In genomic region chr1:29405807-29406206, GRCm38 (mm10) we compare ENCODE assay signal across 16 mouse cellular contexts.
DNase-seq lines count a peak whose midpoint lies in the region; ATAC-seq lines count a peak whose summit lies in the region.
"Had no signal": no experiment of that assay in that cellular context is flagged by ENCODE, and none has a peak within 500 bp of the region (broad histone marks: within the 10 kb centered on the region; RNA-seq: fewer than 3 reads in every experiment).

No protein-coding gene starts in this region.

- no peak overlapping the region for H3K4me3 ChIP-seq in forebrain, embryonic 14.5 days (ENCODE audit: low read depth, low read length)
- H3K4me3 ChIP-seq in forebrain, embryonic 10.5 days: no peak overlapping the region
- H3K4me3 ChIP-seq in neural tube, embryonic 14.5 days (ENCODE audit: low read depth, low read length): no peak overlapping the region
- H3K4me3 ChIP-seq: gastrocnemius, adult 2 months; hindbrain, embryonic 13.5 days; liver, embryonic 12.5 days had no signal

- H3K27ac ChIP-seq in forebrain, embryonic 14.5 days (ENCODE audit: low read depth, low read length): no peak overlapping the region
- no peak overlapping the region for H3K27ac ChIP-seq in forebrain, embryonic 10.5 days
- no peak overlapping the region for H3K27ac ChIP-seq in neural tube, embryonic 14.5 days (ENCODE audit: low read depth, low read length)
- H3K27ac ChIP-seq: gastrocnemius, adult 2 months; hindbrain, embryonic 13.5 days; liver, embryonic 12.5 days had no signal

- WGBS in forebrain, embryonic 14.5 days: 67% methylated on average over 5 of the region's 5 CpGs
- 69% methylated on average over 5 of the region's 5 CpGs for WGBS in forebrain, embryonic 10.5 days
- WGBS in neural tube, embryonic 14.5 days: 63% methylated on average over 5 of the region's 5 CpGs

- DNase-seq in forebrain, embryonic 14.5 days (ENCODE audit: low spot score): peak; percentile 39
- no peak for DNase-seq in forebrain, embryonic 10.5 days (ENCODE audit: extremely low spot score, low spot score)
- DNase-seq in neural tube, embryonic 10.5 days (ENCODE audit: extremely low spot score, low spot score): no peak
- peak; percentile 24 to 30 for DNase-seq in layer of hippocampus, postnatal 10 days (ENCODE audit: low spot score in 2 of 2)
- no peak for DNase-seq in spleen, postnatal 14 days (ENCODE audit: low spot score in 2 of 2)
- no peak for DNase-seq in spleen, adult 12 weeks (ENCODE audit: low spot score)
- DNase-seq in left cerebral cortex, postnatal 36 days (ENCODE audit: low spot score in 2 of 2): no peak
- DNase-seq: cerebellum, adult 11 months; gastrocnemius, adult 2 months; heart, adult 18-20 months; kidney, adult 11 months; kidney, postnatal 36 days; thymus, postnatal 4 days had no signal

- no peaks in the 10 kb centered on the region for H3K27me3 ChIP-seq in forebrain, embryonic 14.5 days (replicated peaks; ENCODE audit: control insufficient read depth, insufficient read depth, low read length)
- H3K27me3 ChIP-seq in forebrain, embryonic 10.5 days (ENCODE audit: poor library complexity, severe bottlenecking): no peaks in the 10 kb centered on the region
- no peaks in the 10 kb centered on the region for H3K27me3 ChIP-seq in neural tube, embryonic 14.5 days (ENCODE audit: control insufficient read depth, insufficient read depth, low read length)
- H3K27me3 ChIP-seq: hindbrain, embryonic 13.5 days; liver, embryonic 12.5 days had no signal

- H3K36me3 ChIP-seq in forebrain, embryonic 14.5 days (ENCODE audit: control insufficient read depth, insufficient read depth, low read length): no peaks in the 10 kb centered on the region
- H3K36me3 ChIP-seq in forebrain, embryonic 10.5 days (replicated peaks): no peaks in the 10 kb centered on the region
- H3K36me3 ChIP-seq in neural tube, embryonic 14.5 days (ENCODE audit: control insufficient read depth, insufficient read depth, low read length): no peaks in the 10 kb centered on the region
- H3K36me3 ChIP-seq: hindbrain, embryonic 13.5 days; liver, embryonic 12.5 days had no signal

- no peaks in the 10 kb centered on the region for H3K9me3 ChIP-seq in forebrain, embryonic 14.5 days (replicated peaks; ENCODE audit: control insufficient read depth, low read length)
- H3K9me3 ChIP-seq in forebrain, embryonic 10.5 days: no peaks in the 10 kb centered on the region
- no peaks in the 10 kb centered on the region for H3K9me3 ChIP-seq in neural tube, embryonic 14.5 days (ENCODE audit: control insufficient read depth, low read length)
- H3K9me3 ChIP-seq: hindbrain, embryonic 13.5 days; liver, embryonic 12.5 days had no signal

- H3K4me1 ChIP-seq in forebrain, embryonic 14.5 days (ENCODE audit: control insufficient read depth, insufficient read depth, low read length): no peaks in the 10 kb centered on the region
- no peaks in the 10 kb centered on the region for H3K4me1 ChIP-seq in forebrain, embryonic 10.5 days
- H3K4me1 ChIP-seq in neural tube, embryonic 14.5 days (ENCODE audit: control insufficient read depth, insufficient read depth, low read length): no peaks in the 10 kb centered on the region
- H3K4me1 ChIP-seq: hindbrain, embryonic 13.5 days; liver, embryonic 12.5 days had no signal

- no peak overlapping the region for H3K4me2 ChIP-seq in forebrain, embryonic 14.5 days (ENCODE audit: low read length)
- H3K4me2 ChIP-seq in neural tube, embryonic 14.5 days (ENCODE audit: low read depth, low read length): no peak overlapping the region
- H3K4me2 ChIP-seq: hindbrain, embryonic 13.5 days; liver, embryonic 12.5 days had no signal

- H3K9ac ChIP-seq in forebrain, embryonic 14.5 days (ENCODE audit: low read length): no peak overlapping the region
- no peak overlapping the region for H3K9ac ChIP-seq in neural tube, embryonic 14.5 days (replicated peaks; ENCODE audit: low read depth, low read length)
- H3K9ac ChIP-seq: hindbrain, embryonic 13.5 days; liver, embryonic 12.5 days had no signal

- intact Hi-C loops in left cerebral cortex, postnatal 36 days (cut with DNase I): no loop called here

- no peak for ATAC-seq in forebrain, embryonic 14.5 days
- peak; percentile 61 for ATAC-seq in neural tube, embryonic 14.5 days (ENCODE audit: low read depth)
- ATAC-seq: liver, embryonic 12.5 days had no signal

Comparison
In these comparisons a context has a peak if more than half of its experiments do, and no peak if none do; other contexts are left out.
1. DNase-seq: peak in forebrain, embryonic 14.5 days (single experiment) and layer of hippocampus, postnatal 10 days (2 of 2); none in forebrain, embryonic 10.5 days (single experiment), neural tube, embryonic 10.5 days (single experiment), spleen, postnatal 14 days (0 of 2), spleen, adult 12 weeks (single experiment) and left cerebral cortex, postnatal 36 days (0 of 2).